Mouse (Mus musculus) heart, adult 8-10 months (tissue): ENCODE results near the gene Rasgrp2. TPM values are rescaled to one million over a fixed set of nuclear protein-coding genes. Genes with fewer than 3 reads are reported as not detected.

Source experiments
- DNase-seq: peaks from one replicate; pipeline ENCODE4 v3.0.0; 2022; ENCODE audit warnings: low spot score
- total RNA-seq, 4 experiments: library from RNA; stranded (reverse); gene quantifications; 2 replicates each; pipeline ENCODE4 v1.2.4; 2022

Rasgrp2 gene
- total RNA-seq = 10 to 100 TPM; 31.2 to 51.0 (median 43.8) TPM

GRCm38 (mm10) chr19:6399285-6400095, at the start of gene Rasgrp2:
TSS of gene Rasgrp2 (plus strand) at chr19:6399340.
- peak; percentile 84 for DNase-seq

GRCm38 (mm10) chr19:6351431-6352106, 47.6 kb upstream of the Rasgrp2 start:
- no peak for DNase-seq

GRCm38 (mm10) chr19:6352107-6352505, 47.0 kb upstream of the Rasgrp2 start:
- no peak for DNase-seq

- DNase-seq = no peak
Observed at GRCm38 (mm10) chr19:6354030-6354429, 45.1 kb upstream of the Rasgrp2 start.

GRCm38 (mm10) chr19:6361291-6361690, 37.8 kb upstream of the Rasgrp2 start:
- no peak for DNase-seq

- DNase-seq = no peak
Observed at GRCm38 (mm10) chr19:6363091-6363410, 36.1 kb upstream of the Rasgrp2 start.

GRCm38 (mm10) chr19:6363411-6364240, 35.5 kb upstream of the Rasgrp2 start, which contains the start of gene Sf1:
TSS of gene Sf1 (plus strand) at chr19:6363690.
- peak; percentile 100 for DNase-seq

GRCm38 (mm10) chr19:6364317-6364725, 34.8 kb upstream of the Rasgrp2 start:
- peak; percentile 91 for DNase-seq

- DNase-seq = no peak
Observed at GRCm38 (mm10) chr19:6364842-6365241, 34.3 kb upstream of the Rasgrp2 start.

- no peak for DNase-seq
Observed at GRCm38 (mm10) chr19:6370175-6370574, 29.0 kb upstream of the Rasgrp2 start.

GRCm38 (mm10) chr19:6372433-6372832, 26.7 kb upstream of the Rasgrp2 start:
- DNase-seq = no peak

GRCm38 (mm10) chr19:6373539-6374400, 25.4 kb upstream of the Rasgrp2 start:
- DNase-seq = peak; percentile 84

- no peak for DNase-seq
Observed at GRCm38 (mm10) chr19:6374571-6374970, 24.6 kb upstream of the Rasgrp2 start.

- DNase-seq = no peak
Observed at GRCm38 (mm10) chr19:6375423-6376254, 23.5 kb upstream of the Rasgrp2 start.

- DNase-seq = no peak
Observed at GRCm38 (mm10) chr19:6376255-6376564, 22.9 kb upstream of the Rasgrp2 start.

GRCm38 (mm10) chr19:6376643-6377042, 22.5 kb upstream of the Rasgrp2 start:
- DNase-seq = no peak

GRCm38 (mm10) chr19:6377327-6378040, 21.7 kb upstream of the Rasgrp2 start:
- DNase-seq = no peak

GRCm38 (mm10) chr19:6380411-6381166, 18.6 kb upstream of the Rasgrp2 start:
- DNase-seq = no peak

- DNase-seq = no peak
Observed at GRCm38 (mm10) chr19:6381238-6381637, 17.9 kb upstream of the Rasgrp2 start.
